Mouse (Mus musculus) liver, embryonic 14.5 days (tissue): ENCODE data around the gene Acvr2b.

Experiments
- CTCF ChIP-seq: IDR thresholded peaks from 2 replicates; pipeline ENCODE4 v1.5.1; 2016; ENCODE audit warnings: antibody characterized with exemption, low read depth, control low read depth
- EP300 ChIP-seq: IDR thresholded peaks from 2 replicates; pipeline ENCODE4 v1.6.1; 2016; ENCODE audit warnings: antibody characterized with exemption, low read depth

- TF ChIP-seq CTCF (no peak), EP300 (no peak)
Measured at GRCm38 (mm10) chr9:119484420-119484819, 82.5 kb downstream of the Acvr2b start.
